Mouse (Mus musculus): ENCODE results near the gene Slc36a2.
A peak's percentile ranks its signal among the peaks of the same experiment; 100 is the strongest.

Gene Slc36a2

DNA sequence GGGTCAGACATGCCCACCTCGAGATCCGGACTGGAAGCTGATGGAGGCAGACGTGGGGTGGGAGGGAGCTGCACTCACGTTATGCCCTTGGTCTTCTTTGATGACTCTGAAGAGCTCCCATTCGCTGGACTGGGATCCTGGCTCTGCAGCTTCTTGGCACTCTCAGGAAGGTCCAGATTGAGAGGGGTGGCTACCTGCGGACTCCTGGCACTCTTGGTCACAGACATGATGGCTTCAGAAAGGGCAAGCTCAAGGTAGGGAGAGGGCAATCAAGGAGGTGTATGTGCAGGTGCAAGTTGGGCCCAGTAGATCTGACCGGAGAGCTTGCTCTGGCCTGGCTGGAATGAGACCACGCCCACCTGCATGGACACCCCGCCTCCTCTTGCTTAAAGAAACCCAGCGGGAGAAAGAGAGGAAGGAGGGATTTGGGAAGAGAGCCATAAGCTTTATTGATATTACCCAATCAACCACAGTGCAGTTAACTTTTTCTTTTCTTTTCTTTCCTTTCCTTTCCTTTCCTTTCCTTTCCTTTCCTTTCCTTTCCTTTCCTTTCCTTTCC is at the start of gene Slc36a2:
Gene Slc36a2 (minus strand): TSS at position 345 of the 559 bp plus-strand sequence.
- DNase-seq (ENCODE audit: low spot score in 2 of 2): no peak

GRCm38 (mm10) chr11:55234288-55234687 is 49.4 kb upstream of the Slc36a2 start:
- no peak for DNase-seq (ENCODE audit: low spot score in 2 of 2)

- DNase-seq (ENCODE audit: low spot score in 2 of 2): no peak
Observed at GRCm38 (mm10) chr11:55231034-55231433, 46.2 kb upstream of the Slc36a2 start.

- DNase-seq (ENCODE audit: low spot score in 2 of 2): no peak
Observed at GRCm38 (mm10) chr11:55221306-55221705, 36.4 kb upstream of the Slc36a2 start.

DNA sequence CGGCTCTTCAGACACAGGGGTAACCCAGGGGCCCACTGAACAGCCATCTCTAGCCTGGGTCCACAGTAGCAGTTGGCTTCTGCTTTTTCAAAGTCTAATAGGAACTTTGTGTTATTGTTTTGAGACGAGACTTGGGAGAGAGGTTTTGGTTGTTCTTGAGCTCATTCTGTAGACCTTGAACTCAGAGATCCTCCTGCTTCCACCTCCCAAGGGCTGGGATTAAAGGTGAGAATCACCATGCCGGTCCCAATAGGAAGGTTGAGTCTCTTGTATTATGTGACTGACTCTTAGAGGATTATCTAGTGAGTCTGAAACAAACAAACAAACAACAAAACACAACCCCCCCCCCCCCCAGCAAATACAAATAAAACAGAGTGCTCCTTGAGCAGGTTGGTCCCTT is 33.6 kb upstream of the Slc36a2 start:
- no peak for DNase-seq (ENCODE audit: low spot score in 2 of 2)

DNA sequence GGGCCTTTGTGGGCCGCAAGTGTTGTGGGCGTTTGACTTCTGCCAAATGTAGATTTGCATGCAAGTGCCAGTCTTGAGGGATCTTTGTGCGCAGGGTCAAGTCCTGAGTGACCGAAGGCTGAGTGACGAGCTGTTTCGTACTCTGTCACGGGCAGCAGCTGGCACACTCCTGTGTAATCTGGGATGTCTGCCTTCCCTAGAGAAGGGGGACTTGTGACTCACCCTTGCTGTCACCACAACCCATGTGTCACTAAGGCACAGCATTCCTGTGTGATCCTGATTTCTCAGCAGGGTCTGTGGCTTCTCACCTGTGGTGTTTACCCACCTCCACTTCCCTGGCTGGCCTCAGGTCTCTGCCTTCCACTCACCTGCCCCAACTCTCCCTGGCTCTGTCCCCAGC is 33.0 kb upstream of the Slc36a2 start:
- DNase-seq (ENCODE audit: low spot score in 2 of 2): peak in 1 of 2 experiments; percentile 42

DNA sequence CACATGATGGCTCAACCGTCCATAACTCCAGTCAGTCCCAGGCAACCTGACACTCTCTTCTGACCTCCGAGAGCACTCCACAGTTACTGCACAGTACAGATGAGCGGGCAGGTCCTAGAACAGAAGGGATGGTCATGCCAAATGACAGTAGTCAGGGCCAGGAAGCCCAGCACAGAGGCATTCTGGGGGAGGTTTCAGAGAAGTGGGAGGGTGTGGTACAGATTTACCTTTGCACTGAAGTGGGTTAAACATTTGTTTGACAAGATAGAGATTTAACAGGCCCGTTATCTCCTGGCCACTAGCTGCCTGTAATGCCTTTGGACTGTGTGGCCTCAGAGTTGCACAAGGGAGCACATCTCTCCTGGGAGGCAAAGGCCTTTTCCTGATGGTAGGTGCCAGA is 32.5 kb upstream of the Slc36a2 start:
- DNase-seq (ENCODE audit: low spot score in 2 of 2): no peak

DNA sequence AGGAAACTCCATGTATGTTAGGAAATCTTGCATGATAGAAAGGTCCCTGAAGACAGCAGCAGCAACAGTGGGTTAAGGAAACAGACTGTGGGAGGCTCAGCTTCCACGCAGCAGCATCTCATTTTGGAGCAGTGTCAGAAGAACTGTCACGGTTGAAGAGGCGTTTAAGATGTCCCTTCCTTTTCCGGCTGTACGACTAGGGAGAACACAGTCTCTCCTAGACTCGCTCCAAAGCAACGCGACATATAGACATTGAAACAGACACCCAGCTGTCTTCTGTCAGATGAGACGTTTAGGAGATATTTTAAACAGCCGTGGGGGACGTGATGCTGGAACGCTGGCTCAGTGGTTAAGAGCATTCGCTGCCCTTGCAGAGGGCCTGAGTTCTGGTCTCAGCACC is 32.0 kb upstream of the Slc36a2 start:
- DNase-seq (ENCODE audit: low spot score in 2 of 2): peak; percentile 59 to 63

GRCm38 (mm10) chr11:55216061-55216460 is 31.2 kb upstream of the Slc36a2 start:
- DNase-seq (ENCODE audit: low spot score in 2 of 2): no peak

GRCm38 (mm10) chr11:55214978-55215377 is 30.1 kb upstream of the Slc36a2 start:
- DNase-seq (ENCODE audit: low spot score in 2 of 2): no peak

DNA sequence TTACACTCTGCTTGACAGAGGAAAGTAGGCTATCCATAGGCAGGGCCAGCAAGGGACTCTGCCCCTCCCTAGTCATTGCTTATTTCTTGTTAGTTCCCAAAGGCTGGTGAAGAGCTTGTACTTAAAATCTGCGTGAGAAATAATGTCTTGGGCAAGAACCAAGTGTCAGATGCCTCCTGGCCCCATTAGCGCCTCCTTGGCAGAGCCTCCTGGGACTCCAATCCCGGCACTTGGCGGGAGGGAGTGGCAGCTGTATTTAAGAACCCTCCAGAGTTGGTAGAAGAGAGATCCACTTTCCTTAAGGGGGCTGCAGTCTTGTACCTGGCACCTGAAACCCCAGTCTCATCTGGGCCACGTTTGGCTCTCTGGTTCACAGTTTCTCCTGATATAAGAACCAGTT is 29.3 kb upstream of the Slc36a2 start:
- no peak for DNase-seq (ENCODE audit: low spot score in 2 of 2)

- no peak for DNase-seq (ENCODE audit: low spot score in 2 of 2)
Observed at GRCm38 (mm10) chr11:55213518-55213917, 28.6 kb upstream of the Slc36a2 start.

GRCm38 (mm10) chr11:55209626-55210353 is 24.9 kb upstream of the Slc36a2 start:
- no peak for DNase-seq (ENCODE audit: low spot score in 2 of 2)

DNA sequence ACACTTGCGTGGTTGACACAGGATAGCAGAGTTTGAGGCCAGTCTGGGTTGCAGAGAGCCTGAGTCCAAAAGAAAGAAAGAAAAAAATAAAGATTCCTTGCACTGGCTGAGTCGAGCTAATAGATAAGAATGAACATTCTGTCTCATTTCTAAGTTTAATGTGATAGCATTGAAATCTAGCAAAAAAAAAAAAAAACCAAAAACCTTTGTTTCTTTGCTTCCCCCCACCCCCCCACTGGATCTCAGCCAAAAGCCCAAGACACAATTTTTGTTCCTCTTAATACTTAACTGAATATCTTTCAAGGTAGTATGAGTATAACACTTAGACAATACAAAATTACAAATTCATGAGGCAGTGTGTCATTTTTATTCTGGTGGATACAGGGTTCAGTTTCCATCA is 24.2 kb upstream of the Slc36a2 start:
- no peak for DNase-seq (ENCODE audit: low spot score in 2 of 2)

GRCm38 (mm10) chr11:55208001-55208690 is 23.3 kb upstream of the Slc36a2 start:
- DNase-seq (ENCODE audit: low spot score in 2 of 2): no peak

- DNase-seq (ENCODE audit: low spot score in 2 of 2): peak in 1 of 2 experiments; percentile 45
Observed at GRCm38 (mm10) chr11:55204602-55205001, 19.7 kb upstream of the Slc36a2 start.

GRCm38 (mm10) chr11:55204159-55204596 is 19.3 kb upstream of the Slc36a2 start, which contains the start of gene Slc36a1:
Slc36a1 (plus strand) TSS chr11:55204350.
- peak; percentile 92 to 98 for DNase-seq (ENCODE audit: low spot score in 2 of 2)

GRCm38 (mm10) chr11:55197740-55198510 is 13.0 kb upstream of the Slc36a2 start:
- no peak for DNase-seq (ENCODE audit: low spot score in 2 of 2)

DNA sequence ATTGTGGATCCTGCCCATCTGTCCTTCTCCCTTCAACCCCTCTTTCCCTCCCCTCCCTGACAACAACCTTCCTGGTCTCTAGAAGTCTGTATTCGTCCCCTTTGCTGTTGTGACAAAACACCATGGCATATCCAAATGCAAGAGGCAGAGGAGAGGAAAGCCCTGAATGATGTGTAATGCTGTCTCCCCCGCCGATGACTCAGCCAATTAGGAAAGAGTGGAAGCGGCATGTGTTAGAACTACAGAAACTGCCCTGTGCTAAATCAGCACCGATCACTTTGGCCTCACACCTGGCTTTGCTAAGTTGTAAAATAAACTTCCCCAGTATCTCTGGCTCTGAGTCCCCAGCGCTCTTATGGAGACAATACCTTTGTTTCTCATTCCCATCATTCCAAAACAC is 12.2 kb upstream of the Slc36a2 start:
- DNase-seq (ENCODE audit: low spot score in 2 of 2): no peak

- no peak for DNase-seq (ENCODE audit: low spot score in 2 of 2)
Observed at GRCm38 (mm10) chr11:55190216-55190615, 5.3 kb upstream of the Slc36a2 start.

- DNase-seq (ENCODE audit: low spot score in 2 of 2): no peak
Observed at GRCm38 (mm10) chr11:55187777-55188176, 2.9 kb upstream of the Slc36a2 start.

- no peak for DNase-seq (ENCODE audit: low spot score in 2 of 2)
Observed at GRCm38 (mm10) chr11:55187292-55187691, 2.4 kb upstream of the Slc36a2 start.
